Mouse (Mus musculus) olfactory bulb, adult 2 months (tissue): ENCODE measurements around the gene Saxo1. TPM values are rescaled to one million over a fixed set of nuclear protein-coding genes. Genes with fewer than 3 reads are reported as not detected.

Experiments used
- H3K27ac ChIP-seq: fragments of 200-500 bp; 2 replicates; pipeline ENCODE4 v1.5.1; 2012; ENCODE audit warnings: low read depth, low read length; ENCODE audit not compliant: insufficient read depth
- H3K4me1 ChIP-seq: fragments of 200-500 bp; 2 replicates; pipeline ENCODE4 v1.6.1; 2012; ENCODE audit warnings: low read length; ENCODE audit not compliant: control insufficient read depth, insufficient read depth
- H3K4me3 ChIP-seq: fragments of 200-500 bp; 2 replicates; pipeline ENCODE4 v1.5.1; 2012; ENCODE audit warnings: mild to moderate bottlenecking, low read depth, low read length, moderate library complexity; ENCODE audit not compliant: insufficient read depth
- CTCF ChIP-seq: fragments of 200-500 bp; IDR thresholded peaks from 2 replicates; pipeline ENCODE4 v1.5.1; 2012; ENCODE audit warnings: low read depth, mild to moderate bottlenecking, low read length, moderate library complexity; ENCODE audit not compliant: insufficient read depth
- POLR2A ChIP-seq: fragments of 200-500 bp; IDR thresholded peaks from 2 replicates; pipeline ENCODE4 v1.6.1; 2012; ENCODE audit warnings: mild to moderate bottlenecking, low read depth, low read length, moderate library complexity; ENCODE audit not compliant: insufficient read depth
- WGBS: fragments of 180-500 bp; shearing (Covaris S2); methylation state at CpG from one replicate; pipeline ENCODE4 v1.1.7; 2018; 5-methylcytosine and 5-hydroxymethylcytosine counted together
- polyA plus RNA-seq: library from polyadenylated mRNA; stranded (reverse); fragments of >200 nt; gene quantifications from 2 replicates; pipeline ENCODE4 v1.2.4, GENCODE M21; 2012; ENCODE audit warnings: low replicate concordance; ENCODE audit not compliant: missing spikeins, insufficient read depth, insufficient read length

Gene Saxo1
- polyA plus RNA-seq, 1 experiment, result not detected

DNA sequence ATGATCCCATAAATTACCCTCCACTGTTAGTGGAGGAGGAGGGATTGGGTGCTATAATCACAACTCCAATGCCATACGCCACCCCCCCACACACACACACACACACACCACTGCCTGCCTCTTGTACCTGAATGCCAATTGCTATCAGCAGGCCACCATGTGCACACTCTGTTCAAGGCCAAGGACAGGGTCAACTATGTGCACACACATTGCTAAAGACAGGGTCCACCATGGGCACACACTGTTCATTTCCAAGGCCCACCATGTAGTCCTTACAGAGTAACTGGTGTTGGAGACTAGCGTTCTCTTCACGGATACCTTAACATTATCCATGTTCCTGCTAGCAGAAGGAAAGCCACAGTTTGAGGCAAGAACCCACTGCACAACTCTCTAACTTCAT, 2.9 kb upstream of the Saxo1 start:
- 96% methylated on average over 3 of the region's 3 CpGs for WGBS
- TF ChIP-seq CTCF, result no peak
- no peak for TF ChIP-seq POLR2A
- Histone ChIP-seq H3K4me3 (no peak overlapping the region), H3K27ac (no peak overlapping the region), H3K4me1 (no peaks in the 10 kb centered on the region)

DNA sequence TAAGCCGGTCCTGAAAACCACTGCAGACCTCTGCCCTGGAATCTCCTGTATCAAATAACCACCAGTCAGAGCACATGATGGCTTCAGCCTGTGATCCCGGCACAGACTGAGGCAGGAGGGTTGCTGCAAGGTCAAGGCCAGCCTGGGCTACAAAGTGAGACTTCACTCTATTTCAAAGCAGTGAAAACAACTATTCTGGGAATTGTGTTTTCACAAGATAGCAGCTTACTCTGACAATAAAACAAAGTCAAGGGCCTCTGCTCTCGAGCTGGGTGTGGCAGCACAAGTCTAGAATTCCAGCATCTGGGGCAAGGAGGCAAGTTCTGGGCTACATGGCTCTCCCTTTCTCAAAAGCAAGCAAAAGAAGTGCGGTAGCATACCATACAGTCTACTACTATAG, 878 bp upstream of the Saxo1 start:
- Histone ChIP-seq H3K4me3 (no peak overlapping the region), H3K4me1 (no peaks in the 10 kb centered on the region), H3K27ac (no peak overlapping the region)
- TF ChIP-seq POLR2A, result no peak
- TF ChIP-seq CTCF, result no peak
- 82% methylated on average over 4 of the region's 4 CpGs for WGBS

DNA sequence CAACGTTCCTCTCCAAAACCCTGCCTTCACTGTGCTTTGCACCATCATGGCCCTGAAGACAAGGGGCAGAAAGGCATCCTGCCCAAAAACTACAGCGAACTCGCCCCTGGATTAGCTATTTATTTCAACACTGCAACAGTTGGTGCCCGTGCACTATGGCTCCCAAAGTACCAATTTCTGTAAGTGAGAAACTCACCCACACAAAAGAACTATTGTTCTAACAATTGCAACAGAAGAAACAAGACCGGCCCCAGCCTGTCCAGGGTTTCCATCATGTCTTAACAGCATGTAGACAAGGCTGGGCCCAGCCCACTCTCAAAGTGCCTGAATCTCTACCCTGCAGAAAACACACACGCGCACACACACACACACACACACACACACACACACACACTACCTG, 757 bp downstream of the Saxo1 start:
- H3K4me3 ChIP-seq, result no peak overlapping the region
- no peak overlapping the region for H3K27ac ChIP-seq
- 57% methylated on average over 7 of the region's 7 CpGs for WGBS
- no peaks in the 10 kb centered on the region for H3K4me1 ChIP-seq
- TF ChIP-seq POLR2A (no peak), CTCF (no peak)

DNA sequence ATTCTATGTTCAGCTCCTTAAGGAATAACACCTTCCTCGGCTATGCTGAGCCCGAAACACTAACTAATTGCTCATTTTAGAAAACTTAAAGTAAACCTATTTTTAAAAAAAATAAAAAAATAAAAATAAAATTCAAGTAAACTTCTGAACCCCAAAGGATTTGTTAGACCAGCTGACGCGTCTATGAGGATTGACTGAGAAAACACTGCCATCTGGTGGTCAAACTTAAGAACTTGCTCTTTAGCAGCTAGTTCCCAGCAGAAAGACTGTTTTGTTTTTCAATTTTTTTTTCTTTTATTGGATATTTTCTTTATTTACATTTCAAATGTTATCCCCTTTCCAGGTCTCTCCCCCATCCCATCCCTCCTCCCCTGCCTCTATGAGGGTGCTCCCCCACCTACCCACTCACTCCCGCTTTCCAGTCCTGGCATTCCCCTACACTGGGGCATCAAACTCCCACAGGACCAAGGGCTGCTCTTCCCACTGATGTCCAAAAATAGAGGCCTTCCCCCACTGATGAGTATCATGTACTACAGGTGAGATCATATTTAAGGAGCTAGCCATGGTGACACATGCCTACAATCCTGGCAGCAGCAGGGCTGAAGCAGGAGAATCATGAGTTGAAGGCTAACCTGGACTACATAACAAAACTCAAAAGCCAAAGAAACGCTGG, 3.0 kb downstream of the Saxo1 start:
- Histone ChIP-seq H3K4me3 (no peak overlapping the region), H3K27ac (no peak overlapping the region), H3K4me1 (no peaks in the 10 kb centered on the region)
- 28% methylated on average over 6 of the region's 6 CpGs for WGBS
- no peak for TF ChIP-seq POLR2A
- TF ChIP-seq CTCF, result no peak

DNA sequence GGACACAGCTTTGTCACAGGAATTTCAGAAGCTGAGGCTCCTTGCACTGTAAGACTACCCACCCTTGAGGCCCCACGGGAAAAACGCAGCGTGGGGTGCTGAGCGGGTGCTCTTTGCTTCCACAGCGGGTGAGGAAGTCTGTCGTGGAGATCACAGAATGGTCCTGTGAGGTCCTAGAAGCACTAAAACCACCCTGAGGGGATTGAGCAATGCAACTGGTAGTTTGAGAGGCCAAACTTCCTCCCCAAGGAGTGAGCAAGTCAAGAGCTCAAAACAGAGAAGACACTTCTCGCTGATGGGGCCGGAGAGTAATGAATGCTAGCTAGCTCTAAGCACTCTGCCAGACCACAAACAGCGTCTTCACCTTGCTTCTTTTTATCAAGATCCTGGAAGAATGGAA, 9.8 kb downstream of the Saxo1 start:
- Histone ChIP-seq H3K4me3 (no peak overlapping the region), H3K4me1 (peaks cover 6% of the 10 kb centered on the region), H3K27ac (no peak overlapping the region)
- 89% methylated on average over 9 of the region's 9 CpGs for WGBS
- TF ChIP-seq POLR2A, result no peak

DNA sequence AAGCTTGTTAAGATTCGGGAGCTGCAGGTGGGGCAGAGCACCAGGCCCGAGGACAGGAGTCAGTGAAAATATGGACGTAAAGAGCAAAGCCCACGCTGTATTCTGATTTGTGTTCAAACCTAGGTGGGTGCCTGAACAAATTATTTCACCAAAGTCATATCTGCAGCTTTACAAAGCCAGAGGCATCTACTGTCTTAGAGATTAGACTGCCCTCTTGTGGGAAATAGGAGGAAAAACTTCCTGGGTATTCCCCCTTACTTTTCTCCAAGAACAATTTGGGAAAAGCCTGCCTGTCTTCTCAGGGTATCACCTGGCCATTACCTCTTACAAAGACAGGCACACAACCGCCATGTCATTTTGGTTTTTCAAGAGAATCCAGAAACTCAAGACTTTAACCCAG, 12.5 kb downstream of the Saxo1 start:
- TF ChIP-seq POLR2A (no peak), CTCF (no peak)
- H3K4me3 ChIP-seq, result no peak overlapping the region
- 49% methylated on average over 5 of the region's 5 CpGs for WGBS
- no peak overlapping the region for H3K27ac ChIP-seq
- peaks cover 13% of the 10 kb centered on the region for H3K4me1 ChIP-seq

DNA sequence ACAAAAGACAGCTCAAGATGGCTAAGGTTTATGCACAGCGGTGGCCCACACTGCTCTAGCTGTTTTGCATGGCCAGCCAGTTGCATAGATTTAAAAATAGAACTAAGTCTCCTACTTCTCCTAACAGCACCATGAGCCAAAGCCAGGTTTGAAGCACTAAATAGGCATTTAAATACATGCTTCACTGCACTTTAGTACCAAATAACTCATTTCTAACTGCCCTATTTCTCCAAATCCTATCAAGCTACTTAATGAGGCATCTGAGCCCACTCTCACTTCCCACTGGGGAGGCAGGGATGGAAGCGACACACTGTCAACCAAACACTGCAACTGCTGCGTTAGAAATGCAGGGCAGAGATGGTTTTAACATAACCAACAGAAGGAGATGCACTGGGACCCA, 14.1 kb downstream of the Saxo1 start:
- no peak for TF ChIP-seq POLR2A
- no peak for TF ChIP-seq CTCF
- H3K4me1 ChIP-seq, result peaks cover 13% of the 10 kb centered on the region
- no peak overlapping the region for H3K4me3 ChIP-seq
- peak overlapping the region; percentile 75 for H3K27ac ChIP-seq
- 24% methylated on average over 3 of the region's 3 CpGs for WGBS

DNA sequence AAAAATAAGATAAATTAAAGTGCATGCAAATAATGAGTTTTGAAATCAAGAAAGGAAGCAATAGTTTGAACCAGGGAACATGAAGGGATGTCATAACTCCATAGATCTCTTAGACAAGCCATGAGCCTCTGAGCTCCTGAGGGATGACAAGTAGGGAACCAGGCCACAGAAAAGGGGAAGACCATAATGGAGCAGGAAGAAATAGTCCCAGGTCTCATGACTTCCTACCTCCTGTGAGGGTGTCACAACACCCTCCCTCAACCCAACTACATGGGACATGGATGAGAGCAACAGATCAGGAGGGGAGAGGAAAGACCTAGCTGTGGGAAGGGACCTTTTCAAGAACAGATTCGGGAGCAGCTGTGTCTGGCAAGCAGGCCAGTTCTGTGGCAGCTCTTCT, 16.6 kb downstream of the Saxo1 start:
- no peak for TF ChIP-seq CTCF
- TF ChIP-seq POLR2A, result no peak
- WGBS, result 72% methylated on average over 1 of the region's 1 CpGs
- Histone ChIP-seq H3K4me3 (no peak overlapping the region), H3K27ac (no peak overlapping the region), H3K4me1 (peaks cover 13% of the 10 kb centered on the region)

DNA sequence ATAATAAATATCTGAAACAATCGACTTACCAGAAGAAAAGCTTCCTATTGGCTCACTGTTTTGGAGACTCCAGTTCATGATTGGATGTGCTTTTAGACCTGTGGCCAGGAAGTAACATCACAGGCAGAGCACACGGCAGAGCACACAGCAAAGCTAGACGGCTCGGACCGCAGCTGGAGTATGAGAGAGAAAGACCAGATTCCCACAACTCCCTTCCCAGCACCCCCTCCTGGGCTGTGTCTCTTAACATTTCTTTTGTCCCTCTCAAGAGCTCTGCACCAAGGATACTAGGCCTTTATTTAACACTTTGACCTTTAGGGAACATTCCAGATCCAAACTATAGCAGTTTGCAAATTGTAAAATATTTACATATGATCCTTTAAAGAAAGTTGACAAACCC, 19.2 kb downstream of the Saxo1 start:
- TF ChIP-seq CTCF (no peak), POLR2A (no peak)
- no peak overlapping the region for H3K27ac ChIP-seq
- peaks cover 9% of the 10 kb centered on the region for H3K4me1 ChIP-seq
- WGBS, result 93% methylated on average over 5 of the region's 5 CpGs
- H3K4me3 ChIP-seq, result no peak overlapping the region

DNA sequence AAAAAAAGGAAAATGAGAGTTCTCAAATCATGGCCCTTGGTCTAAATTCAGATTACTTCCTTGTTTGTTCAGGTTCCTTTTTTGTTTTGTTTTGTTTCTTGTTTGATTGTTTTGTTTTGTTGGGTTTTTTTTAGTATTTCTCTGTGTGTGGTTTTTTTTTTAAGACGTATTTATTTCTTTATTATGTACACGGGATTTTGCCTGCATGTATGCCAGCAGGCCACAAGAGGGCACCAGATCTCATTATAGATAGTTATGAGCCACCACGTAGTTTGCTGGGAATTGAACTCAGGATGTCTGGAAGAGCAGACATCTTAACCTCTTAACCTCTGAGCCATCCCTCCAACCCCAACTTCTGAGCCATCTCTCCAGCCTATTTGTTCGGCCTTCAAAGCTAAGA, 20.2 kb downstream of the Saxo1 start:
- TF ChIP-seq POLR2A (no peak), CTCF (no peak)
- H3K4me1 ChIP-seq, result peaks cover 4% of the 10 kb centered on the region
- WGBS, result 41% methylated on average over 4 of the region's 4 CpGs
- no peak overlapping the region for H3K27ac ChIP-seq
- H3K4me3 ChIP-seq, result no peak overlapping the region
